Mouse (Mus musculus): ENCODE results near the gene Bcas1. TPM values are rescaled to one million over a fixed set of nuclear protein-coding genes. Genes with fewer than 3 reads are reported as not detected.

The Bcas1 gene
- 2.0 and 2.5 TPM in 2 replicates for polyA plus RNA-seq (2012; rRNA removed)

DNA sequence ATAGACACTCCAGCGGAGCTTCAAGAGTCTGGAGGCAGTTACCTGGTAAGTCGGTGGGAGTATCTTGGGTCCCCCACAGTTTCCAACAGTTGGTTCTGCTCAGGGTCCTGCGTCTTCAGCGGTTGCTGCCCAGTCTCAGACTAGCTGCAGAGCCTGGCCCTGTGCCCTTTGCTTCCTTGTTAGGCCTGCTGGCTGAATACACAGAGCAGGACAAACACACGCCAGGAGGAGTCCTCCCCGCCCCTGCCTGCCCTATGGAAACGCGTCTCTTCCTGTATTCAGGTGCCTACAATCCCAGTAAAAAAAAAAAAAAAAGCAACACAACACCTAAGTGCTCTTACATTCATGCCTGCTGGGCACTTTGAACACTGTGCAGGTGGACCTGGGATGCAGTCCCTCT is at the start of gene Bcas1:
TSS of gene Bcas1 (minus strand) at position 142 of the 400 bp plus-strand sequence.

Other genes starting within 250 kb of the Bcas1 start
- 4.8 and 6.8 TPM in 2 replicates for gene Pfdn4, start 68.6 kb upstream of the Bcas1 start, polyA plus RNA-seq (2012; rRNA removed)
- 0.03 TPM in 1 of 2 replicates, not detected in the other for gene Cyp24a1, start 69.3 kb upstream of the Bcas1 start, polyA plus RNA-seq (2012; rRNA removed)
- not detected in 2 replicates for gene 4930470P17Rik, start 174.2 kb upstream of the Bcas1 start, polyA plus RNA-seq (2012; rRNA removed)